33 mouse cellular contexts compared by ENCODE assay signal in genomic region chr1:119605396-119605795, GRCm38 (mm10). TPM values are rescaled to one million over a fixed set of nuclear protein-coding genes. Genes with fewer than 3 reads are reported as not detected.
DNase-seq lines count a peak whose midpoint lies in the region; ATAC-seq lines count a peak whose summit lies in the region.
"Had no signal": no experiment of that assay in that cellular context is flagged by ENCODE, and none has a peak within 500 bp of the region (broad histone marks: within the 10 kb centered on the region; RNA-seq: fewer than 3 reads in every experiment).

No protein-coding gene starts in this region.

- H3K27ac ChIP-seq in hindbrain, embryonic 14.5 days = no peak overlapping the region
- H3K27ac ChIP-seq: embryonic facial prominence, embryonic 13.5 days; forebrain, embryonic 10.5 days; forebrain, embryonic 15.5 days; heart, embryonic 10.5 days; heart, embryonic 15.5 days; hindbrain, embryonic 12.5 days; kidney, postnatal 0 days; limb, embryonic 13.5 days; liver, embryonic 13.5 days; midbrain, embryonic 13.5 days; neural tube, embryonic 13.5 days had no signal

- H3K27me3 ChIP-seq in hindbrain, embryonic 14.5 days (ENCODE audit: control insufficient read depth, insufficient read depth, low read length) = no peaks in the 10 kb centered on the region
- H3K27me3 ChIP-seq: embryonic facial prominence, embryonic 13.5 days; forebrain, embryonic 15.5 days; heart, embryonic 15.5 days; hindbrain, embryonic 12.5 days; limb, embryonic 13.5 days; liver, embryonic 13.5 days; megakaryocyte, embryonic 14.5 days; midbrain, embryonic 13.5 days; neural tube, embryonic 13.5 days had no signal

- H3K4me2 ChIP-seq in hindbrain, embryonic 14.5 days (replicated peaks) = no peak overlapping the region
- H3K4me2 ChIP-seq: embryonic facial prominence, embryonic 13.5 days; forebrain, embryonic 15.5 days; heart, embryonic 15.5 days; hindbrain, embryonic 12.5 days; limb, embryonic 13.5 days; liver, embryonic 13.5 days; lung, embryonic 14.5 days; midbrain, embryonic 13.5 days; neural tube, embryonic 13.5 days had no signal

- H3K9ac ChIP-seq in hindbrain, embryonic 14.5 days = no peak overlapping the region
- H3K9ac ChIP-seq: embryonic facial prominence, embryonic 13.5 days; forebrain, embryonic 15.5 days; heart, embryonic 15.5 days; hindbrain, embryonic 12.5 days; limb, embryonic 13.5 days; liver, embryonic 13.5 days; lung, embryonic 14.5 days; midbrain, embryonic 13.5 days; neural tube, embryonic 13.5 days had no signal

- peaks cover 11% of the 10 kb centered on the region; the same call in 1 of the 2 replicates for H3K36me3 ChIP-seq in hindbrain, embryonic 14.5 days (replicated peaks; ENCODE audit: control insufficient read depth, insufficient read depth)
- H3K36me3 ChIP-seq: heart, embryonic 15.5 days had no signal

- no peak overlapping the region for H3K4me3 ChIP-seq in hindbrain, embryonic 14.5 days (replicated peaks; ENCODE audit: low read length)
- H3K4me3 ChIP-seq: embryonic facial prominence, embryonic 13.5 days; forebrain, embryonic 10.5 days; forebrain, embryonic 15.5 days; heart, embryonic 10.5 days; heart, embryonic 15.5 days; hindbrain, embryonic 12.5 days; limb, embryonic 13.5 days; liver, embryonic 13.5 days; megakaryocyte, embryonic 14.5 days; midbrain, embryonic 13.5 days; neural tube, embryonic 13.5 days had no signal

- 95% methylated on average over 3 of the region's 3 CpGs for WGBS in hindbrain, embryonic 14.5 days

- H3K4me1 ChIP-seq in hindbrain, embryonic 14.5 days (replicated peaks; ENCODE audit: control insufficient read depth, insufficient read depth, low read length) = no peaks in the 10 kb centered on the region
- H3K4me1 ChIP-seq: embryonic facial prominence, embryonic 13.5 days; forebrain, embryonic 10.5 days; forebrain, embryonic 15.5 days; heart, embryonic 10.5 days; heart, embryonic 15.5 days; hindbrain, embryonic 12.5 days; limb, embryonic 13.5 days; liver, embryonic 13.5 days; megakaryocyte, embryonic 14.5 days; midbrain, embryonic 13.5 days; neural tube, embryonic 13.5 days had no signal

- H3K9me3 ChIP-seq in hindbrain, embryonic 14.5 days (ENCODE audit: control insufficient read depth, low read length) = no peaks in the 10 kb centered on the region
- H3K9me3 ChIP-seq: embryonic facial prominence, embryonic 13.5 days; forebrain, embryonic 10.5 days; forebrain, embryonic 15.5 days; heart, embryonic 10.5 days; heart, embryonic 15.5 days; hindbrain, embryonic 12.5 days; limb, embryonic 13.5 days; liver, embryonic 13.5 days; megakaryocyte, embryonic 14.5 days; midbrain, embryonic 13.5 days; neural tube, embryonic 13.5 days had no signal

- DNase-seq in frontal cortex, postnatal 14 days (ENCODE audit: low spot score in 2 of 2) = peak; percentile 5 to 7
- peak; percentile 27 to 34 for DNase-seq in left cerebral cortex, adult 9 months (ENCODE audit: low spot score in 2 of 2)
- DNase-seq in right cerebral cortex, postnatal 14 days = peak; percentile 5
- DNase-seq in cerebellum, postnatal 4 days (ENCODE audit: low spot score in 2 of 2) = no peak
- no peak for DNase-seq in lung, postnatal 4 days
- DNase-seq in thymus, adult 18-20 months = no peak
- DNase-seq in hindbrain, embryonic 14.5 days (ENCODE audit: low spot score) = no peak
- DNase-seq: adrenal gland, adult 2 months; adrenal gland, postnatal 36 days; B cell, adult 2 months; cerebellum, adult 2 months; cerebellum, postnatal 36 days; gastrocnemius, postnatal 14 days; heart, postnatal 36 days; kidney, adult 8-10 months; kidney, postnatal 4 days; liver, embryonic 13.5 days; lung, embryonic 14.5 days; thymus, postnatal 14 days had no signal

- peak; percentile 99 for ATAC-seq in frontal cortex, adult (ENCODE audit: low TSS enrichment)
- ATAC-seq in hindbrain, embryonic 14.5 days (ENCODE audit: low FRiP score) = no peak
- ATAC-seq: activated CD4-positive, CD25-positive, alpha-beta regulatory T cell, adult 4 months; forebrain, embryonic 15.5 days; intestine, embryonic 16.5 days; midbrain, embryonic 13.5 days had no signal

RNA-seq across cellular contexts. Expression of gene Epb41l5, which starts 43.4 kb away (rescaled TPM):
- 21.3 and 22.5 TPM in 2 replicates for polyA plus RNA-seq in hindbrain, embryonic 14.5 days (2014; fragmentation: Nextera tagmentation; extraction: Ambion mirVana)

Comparison
In these comparisons a context has a peak if more than half of its experiments do, and no peak if none do; other contexts are left out.
1. DNase-seq: peak in frontal cortex, postnatal 14 days (2 of 2), left cerebral cortex, adult 9 months (2 of 2) and right cerebral cortex, postnatal 14 days (single experiment); none in cerebellum, postnatal 4 days (0 of 2), lung, postnatal 4 days (0 of 2), thymus, adult 18-20 months (0 of 2) and hindbrain, embryonic 14.5 days (single experiment).